Mouse (Mus musculus): ENCODE measurements around the gene C77080.

DNA sequence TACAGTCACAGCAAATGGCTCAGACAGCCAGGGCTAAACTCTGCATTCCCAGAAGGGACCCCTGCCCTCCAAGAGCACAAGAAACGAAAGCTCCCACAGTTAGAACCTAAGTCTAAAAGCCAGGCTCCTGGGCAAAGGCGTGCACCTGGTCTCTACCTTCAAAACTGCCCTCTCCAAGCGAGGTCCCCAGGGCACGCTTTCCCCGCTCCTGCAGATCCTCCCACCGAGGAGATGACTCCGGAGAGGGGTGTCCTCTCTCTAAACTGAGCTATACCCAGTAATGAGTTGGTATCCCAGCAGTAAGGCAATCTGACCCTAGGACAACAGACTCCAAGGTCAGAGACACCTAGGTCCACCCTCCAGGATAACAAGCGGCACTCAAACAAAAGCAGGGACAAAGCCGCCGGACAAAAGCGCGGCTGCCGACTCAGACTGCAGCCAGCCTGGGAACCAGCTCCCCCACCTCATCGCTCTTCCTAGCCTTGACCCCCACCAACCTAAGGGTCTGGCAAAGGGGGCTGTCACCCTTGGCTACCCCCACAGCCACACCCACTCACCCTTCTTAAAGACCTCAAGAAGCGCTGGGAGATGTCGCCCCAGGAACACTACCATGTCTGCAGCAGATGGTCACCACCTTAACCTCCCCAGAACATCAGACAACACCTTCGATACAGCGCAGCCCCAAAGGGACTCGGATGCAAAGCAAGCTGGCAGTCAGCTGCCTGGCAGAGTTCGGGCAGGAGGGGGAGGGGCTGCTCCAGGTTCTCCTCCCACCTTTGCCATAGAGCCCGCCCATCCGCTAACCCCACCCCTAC lies 33.8 kb downstream of the C77080 start:
- TF ChIP-seq POLR2A (IDR thresholded peaks at IDR 0.05; ENCODE audit: extremely low read depth, insufficient read depth, low read length), result no peak
- no peak for TF ChIP-seq CTCF (IDR thresholded peaks at IDR 0.05; ENCODE audit: low read depth, low read length)
